Mouse (Mus musculus) hindbrain, embryonic 16.5 days (tissue): ENCODE data around the gene Phc2. TPM values are rescaled to one million over a fixed set of nuclear protein-coding genes. Genes with fewer than 3 reads are reported as not detected.

Source experiments
- ATAC-seq: fragments of 200-750 bp; cut with Nextera tagmentation; 2 replicates; pipeline ENCODE4 v1.8.0; 2017; ENCODE audit warnings: moderate TSS enrichment, moderate library complexity
- H3K27ac ChIP-seq: fragments of 300-500 bp; sonication (generic); 2 replicates; pipeline ENCODE4 v1.5.1; 2014; ENCODE audit warnings: low read depth, mild to moderate bottlenecking, control low read depth, low read length, moderate library complexity
- H3K27me3 ChIP-seq: fragments of 300-500 bp; sonication (generic); replicated peaks from 2 replicates; pipeline ENCODE4 v1.6.1; 2014; ENCODE audit warnings: low read length; ENCODE audit not compliant: control insufficient read depth, insufficient read depth
- H3K36me3 ChIP-seq: fragments of 300-500 bp; sonication (generic); 2 replicates; pipeline ENCODE4 v1.6.1; 2014; ENCODE audit warnings: mild to moderate bottlenecking, low read length, moderate library complexity, mixed read lengths; ENCODE audit not compliant: control insufficient read depth, insufficient read depth
- H3K4me1 ChIP-seq: fragments of 300-500 bp; sonication (generic); 2 replicates; pipeline ENCODE4 v1.6.1; 2014; ENCODE audit warnings: low read depth, low read length; ENCODE audit not compliant: control insufficient read depth, insufficient read depth
- H3K4me2 ChIP-seq: fragments of 300-500 bp; sonication (generic); 2 replicates; pipeline ENCODE4 v1.6.1; 2014; ENCODE audit warnings: mild to moderate bottlenecking, low read length, control low read depth, moderate library complexity
- H3K4me3 ChIP-seq: fragments of 300-500 bp; sonication (generic); 2 replicates; pipeline ENCODE4 v1.5.1; 2014; ENCODE audit warnings: mild to moderate bottlenecking, low read length, control low read depth, moderate library complexity
- H3K9ac ChIP-seq: fragments of 300-500 bp; sonication (generic); 2 replicates; pipeline ENCODE4 v1.6.1; 2014; ENCODE audit warnings: low read depth, mild to moderate bottlenecking, control low read depth, low read length, moderate library complexity
- H3K9me3 ChIP-seq: fragments of 300-500 bp; sonication (generic); 2 replicates; pipeline ENCODE4 v1.6.1; 2014; ENCODE audit warnings: mild to moderate bottlenecking, low read length, moderate library complexity; ENCODE audit not compliant: control insufficient read depth
- WGBS: fragments of 180-500 bp; shearing (Covaris S2); extraction: QIAGEN DNeasy Blood & Tissue Kit; methylation state at CpG from one replicate; pipeline ENCODE4 v1.1.7; 2014; 5-methylcytosine and 5-hydroxymethylcytosine counted together
- polyA plus RNA-seq: library from polyadenylated mRNA; unstranded; fragments of >200 nt; fragmentation: Nextera tagmentation; extraction: Ambion mirVana; gene quantifications from 2 replicates; pipeline ENCODE4 v1.2.1, GENCODE M21; 2015

Phc2 gene
- polyA plus RNA-seq, 1 experiment from 2014 or later = 19.9 TPM

DNA sequence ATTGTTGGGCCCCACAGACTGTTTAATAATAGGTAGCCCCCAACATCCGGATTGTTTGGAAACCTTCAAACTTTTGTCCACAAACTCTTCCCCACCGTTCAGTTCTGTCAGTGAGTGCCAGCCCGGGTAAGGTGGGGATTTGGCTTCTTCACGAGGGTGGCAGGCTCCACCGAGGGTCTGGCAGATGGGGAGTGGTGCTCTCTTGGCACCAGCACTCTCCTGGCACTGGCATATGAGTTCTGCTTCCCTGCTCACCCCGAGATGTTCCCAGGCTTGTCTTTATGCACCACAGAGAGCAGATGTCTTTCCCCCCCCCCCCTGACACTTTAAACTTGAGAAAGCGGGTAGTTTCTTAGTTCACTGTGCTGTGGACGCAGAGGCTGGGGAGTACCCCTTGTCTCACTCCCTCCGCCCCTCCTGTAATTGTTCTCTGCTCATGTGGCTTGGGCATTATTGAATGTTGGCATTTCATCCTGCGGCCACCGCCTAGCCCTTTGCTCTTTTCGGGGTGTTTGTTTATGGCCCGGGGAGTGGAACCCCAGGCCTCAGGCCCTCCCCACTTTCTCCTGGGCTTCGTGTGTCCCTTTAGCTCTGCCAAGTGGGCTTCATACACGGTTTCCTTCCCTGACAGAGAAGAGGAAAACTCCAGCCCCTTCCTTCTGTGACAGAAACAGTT lies 74.7 kb downstream of the Phc2 start:
- Histone ChIP-seq H3K4me3 (peak overlapping the region; percentile 87), H3K4me1 (peaks cover 56% of the 10 kb centered on the region), H3K27me3 (no peaks in the 10 kb centered on the region), H3K36me3 (peaks cover 4% of the 10 kb centered on the region; the same call in 1 of the 2 replicates), H3K9me3 (no peaks in the 10 kb centered on the region), H3K9ac (peak overlapping the region; percentile 98), H3K4me2 (peak overlapping the region; percentile 63), H3K27ac (peak overlapping the region; percentile 58)
- 3% methylated on average over 15 of the region's 15 CpGs for WGBS
- ATAC-seq = peak; percentile 32

DNA sequence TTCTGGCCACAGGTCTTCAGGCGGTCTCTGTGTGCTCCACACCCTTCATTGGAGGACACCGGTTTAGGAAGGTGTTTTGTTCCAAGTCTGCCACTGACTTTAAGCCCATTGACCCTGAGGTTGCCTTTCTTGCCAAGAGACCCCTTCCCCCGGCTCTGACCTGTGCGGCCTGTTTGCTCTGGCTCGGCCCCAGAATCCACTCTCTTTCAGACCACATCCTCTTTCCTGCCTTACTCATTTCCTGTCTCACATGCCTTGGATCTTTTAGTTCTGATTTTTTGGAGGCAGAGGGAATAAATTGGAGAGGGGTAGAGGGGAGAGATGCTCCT lies 75.2 kb downstream of the Phc2 start:
- Histone ChIP-seq H3K27ac (peak overlapping the region; percentile 58), H3K9me3 (no peaks in the 10 kb centered on the region), H3K27me3 (no peaks in the 10 kb centered on the region), H3K4me1 (peaks cover 61% of the 10 kb centered on the region), H3K4me3 (peak overlapping the region; percentile 87), H3K36me3 (peaks cover 4% of the 10 kb centered on the region; the same call in 1 of the 2 replicates), H3K4me2 (peak overlapping the region; percentile 63), H3K9ac (peak overlapping the region; percentile 98)
- 12% methylated on average over 5 of the region's 5 CpGs for WGBS
- no peak for ATAC-seq

DNA sequence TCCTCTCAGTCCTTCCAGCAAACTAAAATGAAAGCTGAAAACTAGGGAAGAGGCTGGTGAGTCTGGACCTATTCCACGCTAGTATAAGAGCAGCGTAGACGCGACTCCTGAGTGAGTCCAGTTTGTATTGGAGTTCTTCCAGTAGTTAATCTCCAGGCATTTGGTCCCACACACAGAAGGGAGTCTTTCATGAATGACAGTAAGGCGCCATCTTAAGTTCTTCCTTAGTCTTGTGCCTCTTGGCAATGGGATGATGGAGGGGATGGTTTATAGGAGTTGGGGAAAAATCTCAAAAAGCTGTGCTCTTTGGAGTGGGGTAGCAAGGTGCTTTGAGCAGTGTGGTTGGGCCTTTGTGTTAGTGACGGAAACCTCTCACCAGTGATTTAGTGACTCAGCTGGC lies 75.8 kb downstream of the Phc2 start:
- H3K4me3 ChIP-seq = peak overlapping the region; percentile 87
- H3K27ac ChIP-seq = no peak overlapping the region
- H3K9ac ChIP-seq = peak overlapping the region; percentile 98
- ATAC-seq = no peak
- H3K4me2 ChIP-seq = peak overlapping the region; percentile 63
- peaks cover 4% of the 10 kb centered on the region; the same call in 1 of the 2 replicates for H3K36me3 ChIP-seq
- H3K4me1 ChIP-seq = peaks cover 67% of the 10 kb centered on the region
- H3K27me3 ChIP-seq = no peaks in the 10 kb centered on the region
- no peaks in the 10 kb centered on the region for H3K9me3 ChIP-seq
- WGBS = 24% methylated on average over 6 of the region's 6 CpGs

DNA sequence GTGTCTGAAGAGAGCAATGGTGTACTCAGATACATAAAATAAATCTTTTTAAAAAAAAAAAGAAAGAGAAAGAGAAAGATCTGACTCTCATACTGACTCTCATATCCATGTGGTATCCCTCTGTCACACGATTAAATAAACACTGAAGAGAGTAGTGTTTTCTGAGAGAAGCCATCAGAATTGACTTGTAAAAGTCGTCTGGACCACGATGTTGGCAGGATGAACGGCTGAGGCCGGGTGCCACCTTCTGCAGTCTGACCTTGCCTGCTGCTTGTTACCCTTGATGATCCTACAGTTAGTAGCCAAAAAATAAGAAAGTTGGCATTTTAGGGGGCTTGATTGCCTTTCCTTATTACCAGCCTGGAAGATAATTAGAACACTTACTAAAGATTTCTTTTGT lies 78.3 kb downstream of the Phc2 start:
- peaks cover 80% of the 10 kb centered on the region for H3K4me1 ChIP-seq
- ATAC-seq = no peak
- no peak overlapping the region for H3K9ac ChIP-seq
- H3K4me2 ChIP-seq = no peak overlapping the region
- peaks cover 4% of the 10 kb centered on the region; the same call in 1 of the 2 replicates for H3K36me3 ChIP-seq
- no peak overlapping the region for H3K27ac ChIP-seq
- H3K4me3 ChIP-seq = no peak overlapping the region
- H3K27me3 ChIP-seq = no peaks in the 10 kb centered on the region
- WGBS = 33% methylated on average over 5 of the region's 5 CpGs
- no peaks in the 10 kb centered on the region for H3K9me3 ChIP-seq

DNA sequence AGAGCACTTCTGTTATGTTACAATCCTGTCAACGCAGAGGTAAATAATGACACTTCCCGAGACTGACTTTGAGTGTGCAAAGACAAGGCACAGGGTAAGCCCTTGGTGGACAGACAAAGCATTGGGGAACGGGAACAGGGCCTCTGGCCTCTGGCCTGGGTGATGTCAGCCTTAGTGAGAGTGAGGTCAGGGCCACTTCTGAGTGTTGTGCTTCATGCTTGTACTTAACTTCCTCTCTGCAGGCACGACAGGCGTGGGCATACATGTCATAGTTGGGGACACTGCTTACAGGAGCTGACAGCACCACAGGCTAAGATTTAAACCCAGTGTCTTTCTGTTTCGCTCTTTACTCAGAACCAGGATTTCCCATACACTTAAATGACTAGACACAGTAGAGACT lies 79.0 kb downstream of the Phc2 start:
- no peak overlapping the region for H3K4me3 ChIP-seq

DNA sequence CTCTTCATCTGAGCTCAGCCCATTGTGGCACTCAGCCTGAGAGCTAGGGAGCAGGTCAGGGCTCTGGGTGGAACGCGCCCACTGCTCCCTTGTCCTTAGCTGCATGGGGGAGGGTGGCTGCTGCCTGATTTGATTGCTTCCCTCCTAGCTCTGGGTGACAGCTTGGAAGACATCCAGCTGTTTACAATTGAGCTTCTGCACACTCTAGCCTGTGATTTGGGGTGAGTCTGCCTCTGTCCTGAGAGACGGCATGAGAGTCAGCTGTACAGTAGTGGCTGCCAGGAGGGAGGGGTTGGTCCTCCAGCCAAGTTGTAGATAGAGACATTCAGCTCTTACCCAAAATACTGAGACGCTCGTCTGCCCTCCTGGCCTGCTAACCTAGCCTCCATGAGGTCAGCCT lies 79.7 kb downstream of the Phc2 start:
- peak; percentile 86 for ATAC-seq
- peak overlapping the region; percentile 33 for H3K4me2 ChIP-seq
- WGBS = 20% methylated on average over 5 of the region's 5 CpGs

More for the DNA sequence above, 79.0 kb downstream of the Phc2 start:
- H3K36me3 ChIP-seq = peaks cover 4% of the 10 kb centered on the region; the same call in 1 of the 2 replicates
- peaks cover 86% of the 10 kb centered on the region for H3K4me1 ChIP-seq
- no peaks in the 10 kb centered on the region for H3K9me3 ChIP-seq
- no peaks in the 10 kb centered on the region for H3K27me3 ChIP-seq
- H3K4me2 ChIP-seq = peak overlapping the region; percentile 33; the same call in 1 of the 2 replicates
- ATAC-seq = no peak
- H3K9ac ChIP-seq = peak overlapping the region; percentile 33; the same call in 1 of the 2 replicates
- 27% methylated on average over 6 of the region's 6 CpGs for WGBS
- peak overlapping the region; percentile 64; the same call in 1 of the 2 replicates for H3K27ac ChIP-seq

DNA sequence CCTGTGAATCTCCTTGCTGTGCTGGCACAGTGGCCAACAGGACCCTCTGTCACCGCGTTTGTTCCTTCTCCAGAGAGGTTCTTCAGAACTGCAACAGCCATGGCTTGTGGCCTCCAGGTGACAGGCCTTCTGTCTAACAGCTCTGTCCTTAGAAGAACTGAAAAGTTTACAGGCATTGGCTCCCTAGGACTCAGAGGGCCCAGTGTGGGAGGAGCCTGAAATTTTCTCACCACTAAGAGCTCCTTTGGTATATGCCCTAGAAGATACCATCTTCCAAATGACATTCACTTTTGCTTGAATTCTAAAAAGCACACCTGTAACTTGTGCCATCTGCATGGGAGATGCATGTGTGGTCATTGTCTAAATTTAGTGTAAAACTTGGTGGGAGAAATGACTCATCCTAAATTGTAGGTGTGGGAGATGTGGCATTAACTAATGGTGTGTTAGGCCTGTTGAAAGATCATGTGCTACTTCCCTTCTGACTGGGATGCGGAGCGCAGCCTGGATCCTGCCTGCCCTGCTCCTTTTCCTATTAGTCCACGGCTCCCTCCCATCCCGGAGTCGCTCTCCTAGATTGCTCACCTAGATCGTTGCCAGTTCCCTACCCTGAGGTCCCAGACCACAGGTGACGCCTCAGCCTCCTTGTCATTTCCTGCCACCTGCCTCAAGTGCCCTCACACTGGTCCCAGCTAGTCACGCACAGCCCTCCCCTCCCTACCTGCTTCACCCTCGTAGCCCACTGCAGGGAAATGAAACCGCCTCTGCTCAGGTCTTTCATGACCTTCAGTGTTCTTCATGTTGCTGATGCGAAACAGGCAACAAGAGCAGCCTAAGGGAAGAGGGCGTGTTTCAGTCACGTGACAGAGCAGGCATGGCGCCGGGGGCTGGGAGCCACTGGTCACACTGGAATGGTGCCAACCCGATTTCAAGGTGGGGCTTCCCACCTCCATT lies 80.5 kb downstream of the Phc2 start:
- Histone ChIP-seq H3K27ac (peak overlapping the region; percentile 67), H3K4me2 (peak overlapping the region; percentile 33), H3K36me3 (peaks cover 4% of the 10 kb centered on the region; the same call in 1 of the 2 replicates), H3K4me1 (peaks cover 71% of the 10 kb centered on the region), H3K27me3 (no peaks in the 10 kb centered on the region), H3K9ac (0 out of 2 replicates have a peak overlapping the region, but pooled peaks have one; percentile 32), H3K9me3 (no peaks in the 10 kb centered on the region), H3K4me3 (no peak overlapping the region)
- ATAC-seq = peak; percentile 14; the same call in 1 of the 2 replicates
- WGBS = 50% methylated on average over 18 of the region's 18 CpGs

More for the DNA sequence above, 79.7 kb downstream of the Phc2 start:
- Histone ChIP-seq H3K9me3 (no peaks in the 10 kb centered on the region), H3K9ac (peak overlapping the region; percentile 32; the same call in 1 of the 2 replicates), H3K27ac (peak overlapping the region; percentile 67), H3K4me3 (no peak overlapping the region), H3K36me3 (peaks cover 4% of the 10 kb centered on the region; the same call in 1 of the 2 replicates), H3K27me3 (no peaks in the 10 kb centered on the region), H3K4me1 (peaks cover 79% of the 10 kb centered on the region)

DNA sequence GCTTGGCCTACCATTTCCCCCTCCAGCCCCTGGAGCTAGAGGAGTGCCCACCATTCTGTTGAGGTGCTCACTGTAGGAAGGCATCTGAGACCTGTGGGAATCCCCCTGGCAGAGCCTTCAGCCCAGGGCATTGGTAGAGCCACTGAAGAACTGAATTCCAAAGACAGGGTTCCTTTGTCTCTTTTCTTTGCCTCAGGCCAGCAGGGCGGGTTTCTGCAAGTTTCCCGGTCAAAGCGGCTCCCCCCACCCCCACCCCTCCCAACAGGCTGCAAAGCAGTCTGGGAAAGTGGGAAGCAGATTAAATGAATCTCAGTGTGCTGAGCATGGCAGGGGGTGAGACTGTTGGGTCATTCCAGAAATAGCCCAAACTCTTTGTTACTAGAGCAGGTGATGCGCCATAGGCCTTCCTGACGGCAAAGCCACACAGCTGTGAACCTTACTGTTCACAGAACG lies 82.7 kb downstream of the Phc2 start:
- ATAC-seq = peak; percentile 28
- peak overlapping the region; percentile 36 for H3K4me2 ChIP-seq

More for the DNA sequence above, 82.7 kb downstream of the Phc2 start:
- H3K9me3 ChIP-seq = no peaks in the 10 kb centered on the region
- no peaks in the 10 kb centered on the region for H3K27me3 ChIP-seq
- peak overlapping the region; percentile 80 for H3K27ac ChIP-seq
- H3K4me3 ChIP-seq = no peak overlapping the region
- H3K36me3 ChIP-seq = no peaks in the 10 kb centered on the region
- 3% methylated on average over 6 of the region's 6 CpGs for WGBS
- peaks cover 58% of the 10 kb centered on the region for H3K4me1 ChIP-seq
- H3K9ac ChIP-seq = peak overlapping the region; percentile 50
